Mouse (Mus musculus): Measurements from ENCODE around the gene Them5.

GRCm38 (mm10) chr3:94393049-94393448, 51.1 kb downstream of the Them5 start:
- TF ChIP-seq TAL1 (IDR thresholded peaks at IDR 0.05; ENCODE audit: low read length): no peak
- no peak for TF ChIP-seq GATA1 (IDR thresholded peaks at IDR 0.05; ENCODE audit: low read length)
